Mouse (Mus musculus) neural tube, embryonic 15.5 days (tissue): ENCODE measurements around the gene Scn3b. TPM values are rescaled to one million over a fixed set of nuclear protein-coding genes. Genes with fewer than 3 reads are reported as not detected.
A peak's percentile ranks its signal among the peaks of the same experiment; 100 is the strongest.

Source experiments
- ATAC-seq: fragments of 200-750 bp; cut with Nextera tagmentation; 2 replicates; pipeline ENCODE4 v1.8.0; 2017; ENCODE audit warnings: mild to moderate bottlenecking, moderate TSS enrichment, moderate library complexity; ENCODE audit not compliant: low FRiP score
- H3K27ac ChIP-seq: fragments of 300-500 bp; sonication (generic); replicated peaks from 2 replicates; pipeline ENCODE4 v1.5.1; 2015; ENCODE audit warnings: mild to moderate bottlenecking, inconsistent platforms
- H3K27me3 ChIP-seq: fragments of 300-500 bp; sonication (generic); replicated peaks from 2 replicates; pipeline ENCODE4 v1.6.1; 2015; ENCODE audit warnings: inconsistent platforms
- H3K36me3 ChIP-seq: fragments of 300-500 bp; sonication (generic); 2 replicates; pipeline ENCODE4 v1.6.1; 2015; ENCODE audit warnings: inconsistent platforms
- H3K4me1 ChIP-seq: fragments of 300-500 bp; sonication (generic); 2 replicates; pipeline ENCODE4 v1.6.1; 2015; ENCODE audit warnings: inconsistent platforms
- H3K4me2 ChIP-seq: fragments of 300-500 bp; sonication (generic); 2 replicates; pipeline ENCODE4 v1.6.1; 2015; ENCODE audit warnings: inconsistent platforms, mild to moderate bottlenecking, moderate library complexity
- H3K4me3 ChIP-seq: fragments of 300-500 bp; sonication (generic); replicated peaks from 2 replicates; pipeline ENCODE4 v1.5.1; 2015; ENCODE audit warnings: mild to moderate bottlenecking, inconsistent platforms
- H3K9ac ChIP-seq: fragments of 300-500 bp; sonication (generic); replicated peaks from 2 replicates; pipeline ENCODE4 v1.6.1; 2015; ENCODE audit warnings: mild to moderate bottlenecking, inconsistent platforms
- H3K9me3 ChIP-seq: fragments of 300-500 bp; sonication (generic); replicated peaks from 2 replicates; pipeline ENCODE4 v1.6.1; 2016; ENCODE audit warnings: inconsistent platforms
- WGBS: fragments of 180-500 bp; shearing (Covaris S2); methylation state at CpG from one replicate; pipeline ENCODE4 v1.1.7; 2015; ENCODE audit warnings: mixed read lengths; 5-methylcytosine and 5-hydroxymethylcytosine counted together
- polyA plus RNA-seq: library from polyadenylated mRNA; unstranded; fragments of >200 nt; fragmentation: Nextera tagmentation; extraction: Ambion mirVana; gene quantifications from 2 replicates; pipeline ENCODE4 v1.2.1, GENCODE M21; 2015

Scn3b gene
- polyA plus RNA-seq, 1 experiment from 2014 or later: 137 TPM

- no peak overlapping the region for H3K27ac ChIP-seq
- 84% methylated on average over 31 of the region's 31 CpGs for WGBS
- no peak for ATAC-seq
These were observed 64.0 kb downstream of the Scn3b start for GRCm38 (mm10) chr9:40332731-40333648.

DNA sequence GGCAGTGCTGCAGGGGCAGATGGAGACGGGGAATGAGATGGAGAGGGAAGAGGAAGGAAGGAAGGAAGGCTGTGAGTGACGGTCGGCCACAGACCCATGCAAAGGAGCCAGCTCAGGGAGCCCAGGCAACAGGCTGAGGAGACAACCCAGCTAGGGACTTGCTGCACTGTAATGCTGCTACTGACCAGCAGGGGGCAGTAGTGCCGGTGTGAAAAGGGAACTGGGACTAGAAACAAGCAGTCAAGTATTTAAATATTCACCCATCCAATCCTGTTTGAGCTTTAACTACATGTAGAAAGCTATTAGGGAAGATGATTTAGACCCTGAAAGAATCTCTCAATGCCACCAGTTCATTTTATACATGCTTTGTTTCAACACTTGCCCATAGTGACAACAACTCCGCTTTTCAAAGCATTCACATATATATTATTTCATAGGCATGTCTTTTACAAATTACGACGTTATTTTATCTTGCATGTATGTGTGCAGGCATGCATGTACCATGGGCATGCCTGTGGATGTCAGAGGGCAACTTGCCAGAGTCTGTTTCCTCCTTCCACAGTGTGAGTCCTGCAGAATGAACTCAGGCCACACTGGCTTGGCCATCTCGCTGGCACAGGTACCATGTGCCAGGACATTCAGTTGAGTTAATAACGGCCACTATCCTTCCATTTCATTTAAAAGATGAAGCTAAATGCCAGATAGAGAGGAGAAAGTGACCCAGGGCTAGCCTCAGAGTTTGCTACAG is 64.8 kb downstream of the Scn3b start:
- Histone ChIP-seq H3K27me3 (no peaks in the 10 kb centered on the region), H3K4me3 (no peak overlapping the region), H3K9ac (no peak overlapping the region), H3K27ac (no peak overlapping the region), H3K4me1 (peaks cover 15% of the 10 kb centered on the region), H3K9me3 (no peaks in the 10 kb centered on the region), H3K4me2 (no peak overlapping the region), H3K36me3 (peaks cover 25% of the 10 kb centered on the region)
- WGBS: 72% methylated on average over 9 of the region's 9 CpGs
- ATAC-seq: no peak

More at GRCm38 (mm10) chr9:40332731-40333648, 64.0 kb downstream of the Scn3b start:
- Histone ChIP-seq H3K4me2 (no peak overlapping the region), H3K4me1 (peaks cover 15% of the 10 kb centered on the region), H3K9me3 (no peaks in the 10 kb centered on the region), H3K27me3 (no peaks in the 10 kb centered on the region), H3K36me3 (peaks cover 34% of the 10 kb centered on the region), H3K4me3 (no peak overlapping the region), H3K9ac (no peak overlapping the region)

- no peaks in the 10 kb centered on the region for H3K27me3 ChIP-seq
- ATAC-seq: no peak
- H3K4me1 ChIP-seq: peaks cover 19% of the 10 kb centered on the region
- H3K27ac ChIP-seq: no peak overlapping the region
- H3K36me3 ChIP-seq: peaks cover 21% of the 10 kb centered on the region
- H3K9me3 ChIP-seq: no peaks in the 10 kb centered on the region
- no peak overlapping the region for H3K4me2 ChIP-seq
- H3K4me3 ChIP-seq: no peak overlapping the region
- H3K9ac ChIP-seq: no peak overlapping the region
- WGBS: 93% methylated on average over 2 of the region's 2 CpGs
These were observed 65.6 kb downstream of the Scn3b start for GRCm38 (mm10) chr9:40334617-40335016.

DNA sequence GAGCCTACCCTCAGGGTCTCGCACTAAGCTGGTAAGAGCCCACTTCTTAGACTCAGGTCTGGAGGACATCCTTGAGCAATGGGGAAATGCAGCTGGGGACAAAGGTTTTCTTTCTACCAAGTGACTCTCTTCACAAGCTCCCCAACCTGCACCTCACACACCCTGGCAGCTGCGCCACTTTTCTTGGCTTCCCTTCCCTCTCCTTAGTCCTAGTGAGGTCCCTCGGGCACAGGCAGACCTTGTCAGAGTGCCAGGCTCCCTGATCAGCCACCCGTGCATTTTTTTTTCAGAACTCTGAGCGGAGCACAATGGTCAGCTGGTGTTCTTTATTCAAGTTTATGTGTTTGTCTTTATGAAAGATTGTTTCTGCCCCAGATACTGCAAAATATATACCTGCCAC is 67.7 kb downstream of the Scn3b start:
- peaks cover 30% of the 10 kb centered on the region for H3K4me1 ChIP-seq
- peaks cover 11% of the 10 kb centered on the region for H3K36me3 ChIP-seq
- no peaks in the 10 kb centered on the region for H3K27me3 ChIP-seq
- H3K9me3 ChIP-seq: no peaks in the 10 kb centered on the region
- H3K9ac ChIP-seq: no peak overlapping the region
- H3K4me2 ChIP-seq: no peak overlapping the region
- H3K27ac ChIP-seq: peak overlapping the region; percentile 37
- WGBS: 46% methylated on average over 5 of the region's 5 CpGs
- no peak for ATAC-seq
- H3K4me3 ChIP-seq: no peak overlapping the region

- no peaks in the 10 kb centered on the region for H3K9me3 ChIP-seq
- H3K4me1 ChIP-seq: peaks cover 36% of the 10 kb centered on the region
- no peak overlapping the region for H3K4me3 ChIP-seq
- no peak for ATAC-seq
- H3K36me3 ChIP-seq: peaks cover 5% of the 10 kb centered on the region
- WGBS: 52% methylated on average over 4 of the region's 4 CpGs
- H3K27me3 ChIP-seq: no peaks in the 10 kb centered on the region
- H3K4me2 ChIP-seq: no peak overlapping the region
- peak overlapping the region; percentile 37; the same call in 1 of the 2 replicates for H3K27ac ChIP-seq
- H3K9ac ChIP-seq: no peak overlapping the region
These were observed 68.3 kb downstream of the Scn3b start for GRCm38 (mm10) chr9:40337131-40337820.

DNA sequence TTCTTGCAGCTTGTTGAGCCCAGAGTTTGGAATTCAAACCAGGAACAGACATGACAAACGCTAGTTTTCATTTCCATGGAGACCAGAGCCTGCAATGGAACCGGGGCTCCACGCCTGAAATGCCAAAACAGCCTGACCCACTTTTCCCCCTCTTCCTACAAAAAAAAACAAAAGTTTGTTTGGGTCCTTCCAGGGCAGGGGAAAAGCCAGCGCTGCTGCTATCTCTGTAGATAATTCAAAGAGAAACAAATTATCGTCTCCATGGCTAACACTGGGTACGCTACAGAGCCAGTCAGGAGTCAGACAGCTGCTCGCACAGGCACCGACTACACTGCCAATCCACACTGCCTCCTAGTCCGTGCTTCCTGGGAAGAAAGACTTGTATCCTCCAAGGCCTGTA is 70.6 kb downstream of the Scn3b start:
- no peaks in the 10 kb centered on the region for H3K9me3 ChIP-seq
- WGBS: 49% methylated on average over 9 of the region's 9 CpGs
- no peaks in the 10 kb centered on the region for H3K36me3 ChIP-seq
- H3K4me2 ChIP-seq: no peak overlapping the region
- peak overlapping the region; percentile 33; the same call in 1 of the 2 replicates for H3K27ac ChIP-seq
- H3K4me3 ChIP-seq: no peak overlapping the region
- ATAC-seq: no peak
- H3K27me3 ChIP-seq: no peaks in the 10 kb centered on the region
- no peak overlapping the region for H3K9ac ChIP-seq
- H3K4me1 ChIP-seq: peaks cover 54% of the 10 kb centered on the region

Other genes starting within 250 kb of the Scn3b start
- gene Olfr981, start 247.8 kb upstream of the Scn3b start, polyA plus RNA-seq: not detected in 2 replicates
- not detected in 2 replicates for gene Olfr982, start 195.4 kb upstream of the Scn3b start, polyA plus RNA-seq
- gene Olfr983, start 175.6 kb upstream of the Scn3b start, polyA plus RNA-seq: not detected in 2 replicates
- not detected in 2 replicates for gene Olfr984, start 155.0 kb upstream of the Scn3b start, polyA plus RNA-seq
- gene Olfr985, start 139.0 kb upstream of the Scn3b start, polyA plus RNA-seq: not detected in 2 replicates
- not detected in 2 replicates for gene Tmem225, start 121.1 kb upstream of the Scn3b start, polyA plus RNA-seq
- 0.05 and 0.08 TPM in 2 replicates for gene Olfr986, start 88.3 kb upstream of the Scn3b start, polyA plus RNA-seq
- gene Zfp202, start 76.9 kb upstream of the Scn3b start, polyA plus RNA-seq: 10.2 and 11.0 TPM in 2 replicates